Mouse (Mus musculus) lung, adult 2 months (tissue): ENCODE data around the gene Smarca2.

Experiments
- CTCF ChIP-seq: fragments of 200-500 bp; IDR thresholded peaks from 2 replicates; pipeline ENCODE4 v1.5.1; 2011; ENCODE audit warnings: mild to moderate bottlenecking, low read length, control low read depth; ENCODE audit not compliant: insufficient read depth
- POLR2A ChIP-seq: fragments of 200-500 bp; IDR thresholded peaks from 2 replicates; pipeline ENCODE4 v1.6.1; 2011; ENCODE audit warnings: low read depth, mild to moderate bottlenecking, control low read depth, low read length, borderline replicate concordance; ENCODE audit errors: extremely low read depth

- no peak for TF ChIP-seq CTCF
- TF ChIP-seq POLR2A = no peak
These were observed 39.1 kb downstream of the Smarca2 start for GRCm38 (mm10) chr19:26643936-26644335.
